Mouse (Mus musculus) urinary bladder, postnatal 10 days (tissue): ENCODE results near the gene Clpp.

Experiments
- DNase-seq: peaks from one replicate; pipeline ENCODE4 v3.0.0; 2022; ENCODE audit warnings: low spot score

Clpp gene

GRCm38 (mm10) chr17:56988441-56988840 is 1.7 kb upstream of the Clpp start:
- no peak for DNase-seq

GRCm38 (mm10) chr17:56988921-56989430 is 1.1 kb upstream of the Clpp start:
- no peak for DNase-seq

GRCm38 (mm10) chr17:56989467-56990114 is 514 bp upstream of the Clpp start:
- no peak for DNase-seq

GRCm38 (mm10) chr17:56990966-56991365 is 861 bp downstream of the Clpp start:
- DNase-seq, result no peak

GRCm38 (mm10) chr17:56995046-56995445 is 4.9 kb downstream of the Clpp start:
- DNase-seq, result no peak

GRCm38 (mm10) chr17:56996506-56996905 is 6.4 kb downstream of the Clpp start:
- no peak for DNase-seq

GRCm38 (mm10) chr17:56997029-56997667 is 7.0 kb downstream of the Clpp start, which contains the start of gene Alkbh7:
Alkbh7 (plus strand) TSS chr17:56997339.
- peak; percentile 64 for DNase-seq

- DNase-seq, result no peak
Measured at GRCm38 (mm10) chr17:56999414-56999813, 9.3 kb downstream of the Clpp start.

- DNase-seq, result no peak
Measured at GRCm38 (mm10) chr17:56999968-57000609, 10.0 kb downstream of the Clpp start, which contains the start of gene Pspn. Pspn (minus strand) TSS chr17:57000018.

GRCm38 (mm10) chr17:57001228-57001627 is 11.1 kb downstream of the Clpp start:
- DNase-seq, result no peak

- no peak for DNase-seq
Measured at GRCm38 (mm10) chr17:57003994-57004393, 13.9 kb downstream of the Clpp start.

- DNase-seq, result no peak
Measured at GRCm38 (mm10) chr17:57007137-57007905, 17.2 kb downstream of the Clpp start.

GRCm38 (mm10) chr17:57010911-57011235 is 20.8 kb downstream of the Clpp start:
- DNase-seq, result no peak

- peak; percentile 68 for DNase-seq
Measured at GRCm38 (mm10) chr17:57011236-57012141, 21.4 kb downstream of the Clpp start, which contains the start of the genes Gtf2f1 and Gm17949. Gtf2f1 (minus strand) TSS chr17:57011288. Gm17949 (plus strand) TSS chr17:57011469.

- DNase-seq, result no peak
Measured at GRCm38 (mm10) chr17:57012245-57012795, 22.2 kb downstream of the Clpp start.

- DNase-seq, result no peak
Measured at GRCm38 (mm10) chr17:57019693-57020092, 29.6 kb downstream of the Clpp start.

GRCm38 (mm10) chr17:57020960-57021359 is 30.9 kb downstream of the Clpp start:
- no peak for DNase-seq

GRCm38 (mm10) chr17:57027471-57027870 is 37.4 kb downstream of the Clpp start:
- no peak for DNase-seq

- DNase-seq, result no peak
Measured at GRCm38 (mm10) chr17:57029691-57030090, 39.6 kb downstream of the Clpp start.

- no peak for DNase-seq
Measured at GRCm38 (mm10) chr17:57030931-57031660, 41.0 kb downstream of the Clpp start, which contains the start of gene Khsrp. Khsrp (minus strand) TSS chr17:57031522.
